Mouse (Mus musculus) E14TG2a.4 (cell line): ENCODE results near the gene Map3k6.

Experiments used
- CTCF ChIP-seq: conservative IDR thresholded peaks from 2 replicates; pipeline ENCODE4 v1.5.1; 2014; ENCODE audit warnings: low read length
- NANOG ChIP-seq: IDR thresholded peaks from 2 replicates; pipeline ENCODE4 v1.6.1; 2014; ENCODE audit warnings: borderline replicate concordance, low read length, mixed read lengths
- POU5F1 ChIP-seq: IDR thresholded peaks from 2 replicates; pipeline ENCODE4 v1.6.1; 2014; ENCODE audit warnings: low read length, borderline replicate concordance

DNA sequence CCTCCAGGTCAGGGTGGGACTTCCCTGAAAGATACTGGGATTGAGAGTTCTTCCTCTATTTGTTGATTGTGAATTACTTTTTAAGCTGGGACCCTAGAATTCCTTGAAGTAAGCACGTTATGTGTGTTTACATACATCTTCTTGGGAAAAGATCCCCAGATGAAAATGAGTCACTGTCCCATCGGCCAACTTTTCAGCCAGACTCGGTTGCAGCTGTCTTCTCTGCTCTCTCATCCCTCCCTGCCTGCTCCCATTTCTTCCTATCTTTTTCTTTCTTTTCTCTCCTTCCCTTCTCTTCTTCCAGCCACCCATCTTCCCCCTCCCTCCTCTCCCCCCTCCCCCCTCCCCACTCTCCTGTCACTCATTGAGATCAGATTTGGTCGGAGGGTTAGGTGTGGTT lies 45.6 kb upstream of the Map3k6 start:
- no peak for TF ChIP-seq CTCF
- TF ChIP-seq NANOG: no peak
- no peak for TF ChIP-seq POU5F1
